Mouse (Mus musculus): Measurements from ENCODE around the gene Meis2. TPM values are rescaled to one million over a fixed set of nuclear protein-coding genes. Genes with fewer than 3 reads are reported as not detected.

The Meis2 gene
- polyA plus RNA-seq, 2 experiments = 0.69 to 1.5 TPM

DNA sequence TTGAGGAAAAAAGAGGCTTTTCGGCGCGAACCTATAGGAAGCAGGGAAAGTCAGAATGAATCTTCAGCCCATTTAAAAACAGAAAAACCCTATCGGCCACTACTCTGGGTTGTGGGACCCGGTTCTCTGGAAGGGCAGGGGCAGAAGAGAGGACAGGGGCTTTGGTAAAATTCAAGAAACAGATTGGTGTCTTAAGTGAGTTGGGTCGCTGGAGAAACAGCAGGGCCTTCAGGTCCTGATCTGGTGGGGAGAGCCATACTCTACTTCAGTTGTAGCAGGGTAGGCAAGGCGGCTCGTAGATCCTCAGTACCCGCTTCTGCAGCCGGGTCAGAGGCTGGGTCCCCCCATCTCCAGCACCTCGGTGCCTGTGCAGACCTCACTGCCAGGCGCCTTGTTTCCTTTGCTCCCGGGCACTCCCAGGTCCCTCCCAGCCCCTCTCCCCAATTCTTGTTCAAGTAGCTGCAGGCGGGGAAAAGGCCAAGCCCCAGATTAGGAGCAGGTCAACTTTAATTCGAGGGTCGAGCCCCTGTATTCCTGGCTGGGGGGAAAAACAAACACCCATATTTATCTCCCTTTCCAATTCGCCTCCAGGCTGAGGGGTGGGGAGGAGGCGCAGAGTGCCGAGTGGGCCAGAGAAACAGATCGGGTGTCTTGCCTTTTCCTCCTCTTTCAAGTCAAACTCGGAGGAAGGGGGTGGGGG, 4.8 kb downstream of the Meis2 start:
- H3K9me3 ChIP-seq (ENCODE audit: control insufficient read depth, low read length) = no peaks in the 10 kb centered on the region
- H3K4me1 ChIP-seq (replicated peaks; ENCODE audit: control insufficient read depth in 2 of 2, insufficient read depth in 2 of 2, low read length in 1 of 2) = no peaks in the 10 kb centered on the region
- H3K27ac ChIP-seq = no peak overlapping the region
- 12% methylated on average over 21 of the region's 21 CpGs for WGBS (ENCODE audit: insufficient replicate concordance)
- DNase-seq (ENCODE audit: low read depth in 3 of 3, low spot score in 3 of 3) (no peak), ATAC-seq (ENCODE audit: insufficient read depth) (no peak)
- H3K4me3 ChIP-seq (ENCODE audit: insufficient read depth in 1 of 2, low read depth in 2 of 2, low read length in 2 of 2) = no peak overlapping the region
- TF ChIP-seq CTCF (IDR thresholded peaks at IDR 0.05; ENCODE audit: low read depth) (no peak), EP300 (IDR thresholded peaks at IDR 0.05; ENCODE audit: low read depth) (no peak)
- H3K27me3 ChIP-seq (ENCODE audit: control insufficient read depth, insufficient read depth, low read length) = peaks cover 62% of the 10 kb centered on the region
- H3K36me3 ChIP-seq (replicated peaks; ENCODE audit: control insufficient read depth, insufficient read depth, low read depth) = no peaks in the 10 kb centered on the region
- peak overlapping the region; percentile 58 for H3K4me2 ChIP-seq (ENCODE audit: low read depth)
- no peak overlapping the region for H3K9ac ChIP-seq (replicated peaks)

GRCm38 (mm10) chr2:116060210-116060609, 5.4 kb downstream of the Meis2 start:
- 6% methylated on average over 19 of the region's 19 CpGs for whole genome bisulfite sequencing (ENCODE audit: insufficient replicate concordance)
- Histone ChIP-seq H3K4me1 (replicated peaks; ENCODE audit: control insufficient read depth in 2 of 2, insufficient read depth in 2 of 2, low read length in 1 of 2) (no peaks in the 10 kb centered on the region), H3K9ac (replicated peaks) (no peak overlapping the region), H3K9me3 (ENCODE audit: control insufficient read depth, low read length) (no peaks in the 10 kb centered on the region), H3K36me3 (replicated peaks; ENCODE audit: control insufficient read depth, insufficient read depth, low read depth) (no peaks in the 10 kb centered on the region), H3K4me2 (ENCODE audit: low read depth) (no peak overlapping the region), H3K27me3 (ENCODE audit: control insufficient read depth, insufficient read depth, low read length) (peaks cover 57% of the 10 kb centered on the region), H3K4me3 (ENCODE audit: insufficient read depth in 1 of 2, low read depth in 2 of 2, low read length in 2 of 2) (no peak overlapping the region), H3K27ac (no peak overlapping the region)
- ATAC-seq (ENCODE audit: insufficient read depth) = no peak
- TF ChIP-seq EP300 (IDR thresholded peaks at IDR 0.05; ENCODE audit: low read depth) (no peak), CTCF (IDR thresholded peaks at IDR 0.05; ENCODE audit: low read depth) (no peak)
- no peak for DNase-seq (ENCODE audit: low read depth in 3 of 3, low spot score in 3 of 3)

- H3K9me3 ChIP-seq (ENCODE audit: control insufficient read depth, low read length) = no peaks in the 10 kb centered on the region
- DNase-seq (ENCODE audit: low read depth in 3 of 3, low spot score in 3 of 3) (no peak), ATAC-seq (ENCODE audit: insufficient read depth) (no peak)
- H3K4me2 ChIP-seq (ENCODE audit: low read depth) = no peak overlapping the region
- peaks cover 51% of the 10 kb centered on the region for H3K27me3 ChIP-seq (ENCODE audit: control insufficient read depth, insufficient read depth, low read length)
- no peak overlapping the region for H3K27ac ChIP-seq
- H3K4me1 ChIP-seq (replicated peaks; ENCODE audit: control insufficient read depth in 2 of 2, insufficient read depth in 2 of 2, low read length in 1 of 2) = no peaks in the 10 kb centered on the region
- TF ChIP-seq CTCF (IDR thresholded peaks at IDR 0.05; ENCODE audit: low read depth) (no peak), EP300 (IDR thresholded peaks at IDR 0.05; ENCODE audit: low read depth) (no peak)
- no peak overlapping the region for H3K4me3 ChIP-seq (ENCODE audit: insufficient read depth in 1 of 2, low read depth in 2 of 2, low read length in 2 of 2)
- 36% methylated on average over 1 of the region's 1 CpGs for WGBS (ENCODE audit: insufficient replicate concordance)
- no peak overlapping the region for H3K9ac ChIP-seq (replicated peaks)
- no peaks in the 10 kb centered on the region for H3K36me3 ChIP-seq (replicated peaks; ENCODE audit: control insufficient read depth, insufficient read depth, low read depth)
Measured at GRCm38 (mm10) chr2:116059661-116060060, 6.0 kb downstream of the Meis2 start.

GRCm38 (mm10) chr2:116059066-116059465, 6.6 kb downstream of the Meis2 start:
- 48% methylated on average over 3 of the region's 3 CpGs for WGBS (ENCODE audit: insufficient replicate concordance)
- no peak overlapping the region for H3K27ac ChIP-seq
- no peak for ATAC-seq (ENCODE audit: insufficient read depth)
- no peaks in the 10 kb centered on the region for H3K9me3 ChIP-seq (ENCODE audit: control insufficient read depth, low read length)
- no peak for DNase-seq (ENCODE audit: low read depth in 3 of 3, low spot score in 3 of 3)
- no peaks in the 10 kb centered on the region for H3K4me1 ChIP-seq (replicated peaks; ENCODE audit: control insufficient read depth in 2 of 2, insufficient read depth in 2 of 2, low read length in 1 of 2)
- no peak overlapping the region for H3K4me3 ChIP-seq (ENCODE audit: insufficient read depth in 1 of 2, low read depth in 2 of 2, low read length in 2 of 2)
- H3K27me3 ChIP-seq (ENCODE audit: control insufficient read depth, insufficient read depth, low read length) = peaks cover 48% of the 10 kb centered on the region
- H3K4me2 ChIP-seq (ENCODE audit: low read depth) = no peak overlapping the region
- no peak for TF ChIP-seq CTCF (IDR thresholded peaks at IDR 0.05; ENCODE audit: low read depth)
- TF ChIP-seq EP300 (IDR thresholded peaks at IDR 0.05; ENCODE audit: low read depth) = no peak
- no peak overlapping the region for H3K9ac ChIP-seq (replicated peaks)
- H3K36me3 ChIP-seq (replicated peaks; ENCODE audit: control insufficient read depth, insufficient read depth, low read depth) = no peaks in the 10 kb centered on the region

- H3K36me3 ChIP-seq (replicated peaks; ENCODE audit: control insufficient read depth, insufficient read depth, low read depth) = no peaks in the 10 kb centered on the region
- no peaks in the 10 kb centered on the region for H3K9me3 ChIP-seq (ENCODE audit: control insufficient read depth, low read length)
- DNase-seq (ENCODE audit: low read depth in 3 of 3, low spot score in 3 of 3) (no peak), ATAC-seq (ENCODE audit: insufficient read depth) (no peak)
- 53% methylated on average over 9 of the region's 9 CpGs for WGBS (ENCODE audit: insufficient replicate concordance)
- TF ChIP-seq CTCF (IDR thresholded peaks at IDR 0.05; ENCODE audit: low read depth) (no peak), EP300 (IDR thresholded peaks at IDR 0.05; ENCODE audit: low read depth) (no peak)
- H3K27ac ChIP-seq = no peak overlapping the region
- no peaks in the 10 kb centered on the region for H3K4me1 ChIP-seq (replicated peaks; ENCODE audit: control insufficient read depth in 2 of 2, insufficient read depth in 2 of 2, low read length in 1 of 2)
- H3K9ac ChIP-seq (replicated peaks) = no peak overlapping the region
- no peak overlapping the region for H3K4me3 ChIP-seq (ENCODE audit: insufficient read depth in 1 of 2, low read depth in 2 of 2, low read length in 2 of 2)
- peaks cover 43% of the 10 kb centered on the region for H3K27me3 ChIP-seq (ENCODE audit: control insufficient read depth, insufficient read depth, low read length)
- H3K4me2 ChIP-seq (ENCODE audit: low read depth) = no peak overlapping the region
Measured at GRCm38 (mm10) chr2:116058511-116058910, 7.1 kb downstream of the Meis2 start.

Data from liver, embryonic 14.5 days (tissue).